Mouse (Mus musculus) adrenal gland, adult 8-10 months (tissue): Measurements from ENCODE around the gene Sp110. TPM values are rescaled to one million over a fixed set of nuclear protein-coding genes. Genes with fewer than 3 reads are reported as not detected.
"Not testable (repeated sequence)": the region's sequence is repeated elsewhere in the genome, so short reads cannot be mapped to it uniquely, and the experiment has no call there.

Experiments
- DNase-seq: peaks from one replicate; pipeline ENCODE4 v3.0.0; 2022
- total RNA-seq, 4 experiments: library from RNA; stranded (reverse); gene quantifications; 2 replicates each; pipeline ENCODE4 v1.2.4; 2022

The Sp110 gene
- total RNA-seq, 4 experiments from 2014 or later = 3.2 to 6.4 (median 5.1) TPM

DNA sequence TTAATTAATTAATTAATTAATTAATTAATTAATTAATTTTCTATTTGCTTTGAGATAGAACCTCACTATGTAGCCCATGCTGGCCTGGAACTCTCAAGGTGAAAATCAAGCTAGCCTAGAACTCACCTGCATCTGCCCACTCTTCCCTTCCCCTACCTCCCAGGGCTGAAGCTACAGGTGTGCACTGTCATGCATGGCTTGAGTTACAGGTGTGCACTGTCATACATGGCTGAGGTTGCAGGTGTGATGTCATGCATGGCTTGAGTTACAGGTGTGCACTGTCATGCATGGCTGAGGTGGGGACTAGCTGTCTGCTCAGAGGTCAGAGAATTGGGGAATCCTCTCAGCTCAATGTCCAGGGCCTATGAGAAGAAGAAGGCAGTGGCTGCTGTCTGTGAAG, 52.2 kb downstream of the Sp110 start:
- not testable (repeated sequence) for DNase-seq

DNA sequence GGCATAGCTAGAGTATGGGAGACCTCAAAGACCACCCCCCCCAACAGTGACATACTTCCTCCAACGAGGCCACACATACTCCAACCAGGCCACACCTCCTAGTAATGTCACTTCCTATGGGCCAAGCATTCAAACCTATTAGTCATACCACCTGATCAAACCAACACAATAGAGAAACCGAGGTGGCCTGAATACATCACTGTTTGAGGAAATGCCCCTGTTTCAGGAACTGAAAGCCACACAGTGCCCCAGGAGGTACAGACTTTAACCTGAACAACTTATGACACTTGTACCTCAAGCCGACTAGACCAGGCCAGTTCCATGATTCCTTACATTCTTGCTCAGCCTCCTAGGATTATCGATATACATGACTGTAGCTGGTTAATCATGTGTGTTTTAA, 54.8 kb downstream of the Sp110 start:
- not testable (repeated sequence) for DNase-seq

DNA sequence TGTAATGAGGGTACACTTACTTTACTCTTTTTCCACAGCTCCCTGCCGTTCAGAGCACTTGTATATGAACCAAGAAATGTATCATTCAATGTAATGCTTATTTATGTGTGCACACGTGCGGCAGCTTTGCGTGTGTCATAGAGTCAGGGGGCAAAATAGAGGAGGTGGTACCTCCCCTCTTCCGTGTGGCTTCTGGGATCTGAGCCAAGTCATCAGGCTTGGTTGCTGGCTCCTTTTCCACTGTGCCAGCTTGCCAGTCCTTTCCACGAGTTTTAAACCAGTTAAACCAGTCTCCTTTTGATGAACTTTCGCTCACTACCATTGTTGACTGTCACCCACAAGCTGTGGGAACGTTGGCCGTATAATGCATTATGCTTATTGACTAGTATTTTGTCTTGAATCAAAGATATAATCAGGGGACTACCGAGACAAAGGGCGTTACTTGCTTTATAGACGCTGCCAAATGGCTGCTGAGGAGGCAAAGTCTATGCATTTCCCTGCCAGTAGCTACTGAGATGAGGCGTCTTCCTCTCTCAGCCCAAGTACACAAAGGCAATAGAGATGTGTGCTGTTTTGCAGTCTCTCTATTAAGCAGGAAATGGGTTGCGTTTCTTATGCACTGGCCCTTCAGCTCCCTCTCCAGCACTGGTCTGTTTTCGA, 70.0 kb downstream of the Sp110 start:
- DNase-seq = not testable (repeated sequence)

Other genes with a start within 250 kb of the Sp110 start
- not detected for gene G530012D18Rik, start 23.1 kb downstream of the Sp110 start, total RNA-seq
- 1 to 10 TPM; 3.8 to 7.3 (median 5.9) TPM for gene Sp140, start 1.6 kb upstream of the Sp110 start, total RNA-seq
- gene Sp100, start 51.2 kb upstream of the Sp110 start, total RNA-seq = 10 to 100 TPM; 22.1 to 29.6 (median 25.2) TPM
- 1 to 10 TPM in 3 of 4 experiments, under 1 TPM in 1; 0.64 to 1.3 (median 1.1) TPM for gene A630001G21Rik, start 179.8 kb upstream of the Sp110 start, total RNA-seq
- 100 to 1,000 TPM; 103 to 136 (median 114) TPM for gene Cab39, start 194.6 kb upstream of the Sp110 start, total RNA-seq